Mouse (Mus musculus): Measurements from ENCODE around the gene Crp. TPM values are rescaled to one million over a fixed set of nuclear protein-coding genes. Genes with fewer than 3 reads are reported as not detected.

Gene Crp
- polyA plus RNA-seq, 1 experiment from 2014 or later: not detected

DNA sequence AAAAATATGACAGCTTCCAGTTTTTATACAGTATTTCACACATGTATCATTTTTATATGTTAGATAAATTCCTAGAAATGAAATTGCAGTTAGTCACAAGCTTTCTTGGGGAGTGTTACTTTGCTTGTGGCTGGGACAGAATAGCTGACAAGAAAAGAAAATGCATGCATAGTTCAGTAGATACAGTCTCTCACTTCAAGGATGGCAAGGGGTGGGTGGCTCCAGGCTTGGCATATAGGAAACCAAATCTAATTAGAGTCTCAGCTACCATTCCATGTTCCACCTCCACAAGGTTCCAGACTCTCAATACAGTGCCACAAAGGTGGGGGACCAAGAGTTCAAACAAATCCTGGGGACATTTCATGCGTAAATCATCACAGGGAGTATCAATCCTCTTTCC is 61.7 kb downstream of the Crp start:
- Histone ChIP-seq H3K4me3 (ENCODE audit: low read depth, low read length) (no peak overlapping the region), H3K4me2 (ENCODE audit: low read depth, low read length, severe bottlenecking) (no peak overlapping the region), H3K9ac (ENCODE audit: low read length) (no peak overlapping the region), H3K4me1 (replicated peaks; ENCODE audit: control insufficient read depth, insufficient read depth, low read length) (no peaks in the 10 kb centered on the region), H3K27me3 (ENCODE audit: control insufficient read depth, insufficient read depth, low read length) (no peaks in the 10 kb centered on the region), H3K36me3 (ENCODE audit: control insufficient read depth, insufficient read depth, low read length) (no peaks in the 10 kb centered on the region), H3K27ac (ENCODE audit: low read depth, low read length) (no peak overlapping the region), H3K9me3 (ENCODE audit: control insufficient read depth, low read length) (no peaks in the 10 kb centered on the region)
- 77% methylated on average over 1 of the region's 1 CpGs for WGBS
- DNase-seq (ENCODE audit: low spot score) (no peak), ATAC-seq (replicated peaks; ENCODE audit: low FRiP score) (no peak)

DNA sequence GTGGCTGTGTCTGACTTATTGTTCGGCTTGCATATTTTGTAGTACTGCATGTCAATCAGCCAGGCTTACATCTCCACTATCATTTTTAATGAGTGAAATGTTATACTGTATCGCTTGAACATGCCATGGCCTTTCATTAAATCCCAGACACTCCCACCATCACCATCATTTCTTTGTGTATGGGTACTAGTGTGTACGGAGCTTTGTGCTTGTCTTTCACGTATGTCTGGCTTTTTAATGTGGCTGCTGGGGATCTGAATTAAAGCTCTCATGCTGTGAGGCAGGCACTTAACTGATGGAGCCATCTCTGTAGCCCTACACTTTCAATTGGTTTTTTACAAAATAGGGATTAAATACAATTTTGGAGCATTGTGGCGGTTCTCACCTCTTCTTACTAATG is 81.3 kb downstream of the Crp start:
- DNase-seq (ENCODE audit: low spot score) (no peak), ATAC-seq (replicated peaks; ENCODE audit: low FRiP score) (peak; percentile 19; the same call in 1 of the 2 replicates)
- Histone ChIP-seq H3K36me3 (ENCODE audit: control insufficient read depth, insufficient read depth, low read length) (no peaks in the 10 kb centered on the region), H3K27me3 (ENCODE audit: control insufficient read depth, insufficient read depth, low read length) (no peaks in the 10 kb centered on the region), H3K9ac (ENCODE audit: low read length) (no peak overlapping the region), H3K27ac (ENCODE audit: low read depth, low read length) (no peak overlapping the region), H3K4me2 (ENCODE audit: low read depth, low read length, severe bottlenecking) (no peak overlapping the region), H3K9me3 (ENCODE audit: control insufficient read depth, low read length) (no peaks in the 10 kb centered on the region), H3K4me1 (replicated peaks; ENCODE audit: control insufficient read depth, insufficient read depth, low read length) (no peaks in the 10 kb centered on the region), H3K4me3 (ENCODE audit: low read depth, low read length) (no peak overlapping the region)
- 37% methylated on average over 5 of the region's 5 CpGs for WGBS

DNA sequence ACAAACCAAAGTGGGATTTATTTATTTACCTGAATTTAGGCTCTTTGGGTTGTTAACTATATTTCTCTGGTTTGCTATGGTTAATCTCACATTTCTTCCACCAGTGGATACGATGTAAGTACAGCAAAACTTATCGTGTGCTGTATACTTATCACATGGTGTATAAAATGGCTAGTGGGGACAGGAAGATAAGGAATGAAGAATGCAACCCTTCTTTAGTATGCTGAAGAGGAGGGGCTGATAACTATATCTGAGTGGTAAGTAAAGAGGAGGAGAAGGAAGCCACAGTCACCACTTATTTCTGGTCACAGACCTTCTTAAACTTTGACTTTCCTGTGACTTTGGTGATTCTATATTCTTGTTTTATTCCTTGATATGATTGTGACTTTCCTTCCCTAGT is 87.5 kb downstream of the Crp start:
- Histone ChIP-seq H3K27me3 (ENCODE audit: control insufficient read depth, insufficient read depth, low read length) (no peaks in the 10 kb centered on the region), H3K4me1 (replicated peaks; ENCODE audit: control insufficient read depth, insufficient read depth, low read length) (no peaks in the 10 kb centered on the region), H3K36me3 (ENCODE audit: control insufficient read depth, insufficient read depth, low read length) (no peaks in the 10 kb centered on the region), H3K9ac (ENCODE audit: low read length) (no peak overlapping the region), H3K4me3 (ENCODE audit: low read depth, low read length) (no peak overlapping the region), H3K27ac (ENCODE audit: low read depth, low read length) (no peak overlapping the region), H3K9me3 (ENCODE audit: control insufficient read depth, low read length) (no peaks in the 10 kb centered on the region), H3K4me2 (ENCODE audit: low read depth, low read length, severe bottlenecking) (no peak overlapping the region)
- ATAC-seq (replicated peaks; ENCODE audit: low FRiP score) (no peak), DNase-seq (ENCODE audit: low spot score) (no peak)
- 90% methylated on average over 2 of the region's 2 CpGs for WGBS

DNA sequence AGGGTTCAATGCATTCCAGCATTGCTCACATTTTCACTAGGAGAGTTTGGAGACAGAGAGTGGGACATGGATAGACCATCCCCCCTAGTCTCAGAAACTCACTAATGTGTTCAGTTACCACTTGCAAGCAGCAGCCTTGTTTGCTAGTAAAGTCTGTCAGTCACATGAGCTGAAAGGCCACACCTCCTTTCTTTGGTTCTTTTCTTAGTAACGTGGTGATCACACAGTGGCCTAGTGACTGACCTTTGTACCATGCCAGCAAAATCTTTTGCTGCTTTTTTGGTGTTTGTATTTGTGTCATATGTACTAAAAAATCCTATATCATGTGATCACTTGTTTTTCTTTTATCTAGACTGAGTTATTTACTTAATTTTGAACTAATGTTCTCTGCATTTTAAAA is 88.0 kb downstream of the Crp start:
- Histone ChIP-seq H3K9ac (ENCODE audit: low read length) (no peak overlapping the region), H3K9me3 (ENCODE audit: control insufficient read depth, low read length) (no peaks in the 10 kb centered on the region), H3K36me3 (ENCODE audit: control insufficient read depth, insufficient read depth, low read length) (no peaks in the 10 kb centered on the region), H3K27me3 (ENCODE audit: control insufficient read depth, insufficient read depth, low read length) (no peaks in the 10 kb centered on the region), H3K27ac (ENCODE audit: low read depth, low read length) (no peak overlapping the region), H3K4me1 (replicated peaks; ENCODE audit: control insufficient read depth, insufficient read depth, low read length) (no peaks in the 10 kb centered on the region), H3K4me3 (ENCODE audit: low read depth, low read length) (no peak overlapping the region), H3K4me2 (ENCODE audit: low read depth, low read length, severe bottlenecking) (no peak overlapping the region)
- 4% methylated on average over 1 of the region's 1 CpGs for WGBS
- DNase-seq (ENCODE audit: low spot score) (no peak), ATAC-seq (replicated peaks; ENCODE audit: low FRiP score) (no peak)

DNA sequence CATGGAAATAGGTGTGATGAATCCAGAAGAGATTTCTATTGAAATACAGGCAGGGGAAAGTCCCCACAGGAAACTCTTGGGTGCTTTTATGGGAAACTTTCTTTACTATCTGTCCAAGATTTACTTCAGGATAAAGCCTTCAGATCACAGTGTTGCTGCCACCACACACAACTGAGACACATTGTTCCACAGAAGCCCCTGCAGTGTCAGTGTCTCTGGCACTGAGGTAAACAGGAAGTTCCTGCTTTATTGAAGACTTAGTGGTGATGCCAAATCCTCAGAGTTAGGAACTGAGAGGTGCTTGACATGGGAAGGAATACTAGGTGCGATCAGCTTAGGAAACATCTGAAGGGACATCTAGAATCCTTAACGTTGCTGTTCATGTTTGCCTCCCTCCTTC is 131.1 kb downstream of the Crp start:
- Histone ChIP-seq H3K4me1 (replicated peaks; ENCODE audit: control insufficient read depth, insufficient read depth, low read length) (no peaks in the 10 kb centered on the region), H3K4me3 (ENCODE audit: low read depth, low read length) (no peak overlapping the region), H3K36me3 (ENCODE audit: control insufficient read depth, insufficient read depth, low read length) (no peaks in the 10 kb centered on the region), H3K4me2 (ENCODE audit: low read depth, low read length, severe bottlenecking) (no peak overlapping the region), H3K27me3 (ENCODE audit: control insufficient read depth, insufficient read depth, low read length) (no peaks in the 10 kb centered on the region), H3K9ac (ENCODE audit: low read length) (no peak overlapping the region), H3K27ac (ENCODE audit: low read depth, low read length) (no peak overlapping the region), H3K9me3 (ENCODE audit: control insufficient read depth, low read length) (no peaks in the 10 kb centered on the region)
- WGBS: 87% methylated on average over 2 of the region's 2 CpGs
- ATAC-seq (replicated peaks; ENCODE audit: low FRiP score) (no peak), DNase-seq (ENCODE audit: low spot score) (no peak)

DNA sequence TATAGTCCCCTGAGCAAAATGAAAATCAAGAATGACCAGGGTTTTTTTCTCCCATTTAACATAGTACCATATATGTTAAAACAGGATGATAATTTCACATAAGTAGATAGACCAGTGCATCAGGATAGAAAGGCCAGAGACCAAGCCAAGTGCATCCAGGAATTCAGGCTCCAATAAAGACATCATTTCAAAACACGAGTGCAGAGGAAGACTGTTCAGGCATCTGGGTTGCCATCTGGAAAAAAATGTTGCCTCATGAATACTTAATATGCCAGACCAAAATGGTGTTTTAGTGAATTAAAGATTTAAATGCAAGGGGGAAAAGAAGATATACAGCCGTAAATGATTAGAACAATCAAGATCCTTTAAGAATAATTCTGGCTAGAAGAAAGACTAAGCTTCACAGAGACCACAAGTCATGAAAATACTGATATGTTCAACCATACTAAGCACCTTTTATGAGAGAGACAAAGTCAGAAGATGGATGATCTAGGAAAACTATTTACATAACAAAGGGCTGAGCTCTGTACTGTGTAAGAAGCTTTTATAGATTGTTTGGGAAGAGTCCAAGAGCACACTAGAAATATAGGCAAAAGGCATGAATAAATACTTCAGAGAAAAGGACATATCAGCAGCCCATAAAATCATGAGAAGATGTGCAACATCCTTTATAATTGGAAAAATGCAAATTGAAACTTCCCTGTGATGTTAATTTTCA is 149.3 kb downstream of the Crp start:
- 81% methylated on average over 2 of the region's 2 CpGs for WGBS

DNA sequence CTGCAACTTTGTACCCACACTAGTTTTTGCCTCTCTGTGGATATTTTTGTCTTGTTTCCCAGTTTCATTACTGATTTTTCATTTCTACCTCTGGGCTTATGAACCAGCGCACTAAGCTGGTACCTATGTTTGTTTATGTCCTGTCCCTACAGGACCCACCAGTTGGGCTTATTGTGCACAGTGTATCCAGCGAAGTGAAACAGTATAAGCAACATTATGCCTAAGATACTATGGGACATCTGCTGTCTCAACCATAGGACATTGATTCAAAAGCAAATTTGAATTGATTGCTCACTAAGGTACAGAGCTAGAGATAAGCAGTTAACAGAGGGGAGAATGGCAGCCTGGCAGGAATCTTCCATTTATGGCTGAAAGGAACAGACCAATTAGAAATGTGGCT is 150.3 kb downstream of the Crp start:
- ATAC-seq (replicated peaks; ENCODE audit: low FRiP score) (no peak), DNase-seq (ENCODE audit: low spot score) (no peak)
- WGBS: 88% methylated on average over 2 of the region's 2 CpGs
- Histone ChIP-seq H3K9ac (ENCODE audit: low read length) (no peak overlapping the region), H3K27ac (ENCODE audit: low read depth, low read length) (no peak overlapping the region), H3K4me1 (replicated peaks; ENCODE audit: control insufficient read depth, insufficient read depth, low read length) (no peaks in the 10 kb centered on the region), H3K9me3 (ENCODE audit: control insufficient read depth, low read length) (no peaks in the 10 kb centered on the region), H3K27me3 (ENCODE audit: control insufficient read depth, insufficient read depth, low read length) (no peaks in the 10 kb centered on the region), H3K4me2 (ENCODE audit: low read depth, low read length, severe bottlenecking) (no peak overlapping the region), H3K36me3 (ENCODE audit: control insufficient read depth, insufficient read depth, low read length) (no peaks in the 10 kb centered on the region), H3K4me3 (ENCODE audit: low read depth, low read length) (no peak overlapping the region)

More for the DNA sequence above, 149.3 kb downstream of the Crp start:
- Histone ChIP-seq H3K4me2 (ENCODE audit: low read depth, low read length, severe bottlenecking) (no peak overlapping the region), H3K4me3 (ENCODE audit: low read depth, low read length) (no peak overlapping the region), H3K9ac (ENCODE audit: low read length) (no peak overlapping the region), H3K9me3 (ENCODE audit: control insufficient read depth, low read length) (no peaks in the 10 kb centered on the region), H3K27me3 (ENCODE audit: control insufficient read depth, insufficient read depth, low read length) (no peaks in the 10 kb centered on the region), H3K27ac (ENCODE audit: low read depth, low read length) (no peak overlapping the region), H3K4me1 (replicated peaks; ENCODE audit: control insufficient read depth, insufficient read depth, low read length) (no peaks in the 10 kb centered on the region), H3K36me3 (ENCODE audit: control insufficient read depth, insufficient read depth, low read length) (no peaks in the 10 kb centered on the region)
- ATAC-seq (replicated peaks; ENCODE audit: low FRiP score) (no peak), DNase-seq (ENCODE audit: low spot score) (no peak)

DNA sequence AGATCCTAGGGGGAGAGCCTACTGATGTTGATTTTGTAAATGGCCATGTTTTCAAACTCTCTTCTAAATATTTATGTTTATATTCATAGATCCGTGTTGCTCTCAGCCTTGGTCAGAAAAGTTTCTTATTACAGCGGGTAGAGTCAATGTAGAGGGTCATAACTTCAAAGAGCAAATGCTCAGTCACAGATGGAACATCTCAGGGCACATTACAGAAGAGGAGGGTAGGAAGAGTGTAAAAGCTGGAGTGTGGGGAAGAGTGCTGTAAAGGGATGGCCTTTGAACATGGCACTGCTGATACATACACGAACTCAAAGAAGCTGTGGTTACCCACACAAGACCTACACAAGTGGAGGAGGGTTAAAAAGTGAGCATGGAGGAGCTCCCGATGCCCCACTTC is 177.4 kb downstream of the Crp start:
- ATAC-seq (replicated peaks; ENCODE audit: low FRiP score) (no peak), DNase-seq (ENCODE audit: low spot score) (no peak)
- no peaks in the 10 kb centered on the region for H3K9me3 ChIP-seq (ENCODE audit: control insufficient read depth, low read length)
- no peak overlapping the region for H3K4me3 ChIP-seq (ENCODE audit: low read depth, low read length)
- no peak overlapping the region for H3K27ac ChIP-seq (ENCODE audit: low read depth, low read length)
- H3K9ac ChIP-seq (ENCODE audit: low read length): no peak overlapping the region
- 87% methylated on average over 4 of the region's 4 CpGs for WGBS
- H3K27me3 ChIP-seq (ENCODE audit: control insufficient read depth, insufficient read depth, low read length): no peaks in the 10 kb centered on the region
- H3K4me2 ChIP-seq (ENCODE audit: low read depth, low read length, severe bottlenecking): no peak overlapping the region
- H3K36me3 ChIP-seq (ENCODE audit: control insufficient read depth, insufficient read depth, low read length): no peaks in the 10 kb centered on the region
- no peaks in the 10 kb centered on the region for H3K4me1 ChIP-seq (replicated peaks; ENCODE audit: control insufficient read depth, insufficient read depth, low read length)

DNA sequence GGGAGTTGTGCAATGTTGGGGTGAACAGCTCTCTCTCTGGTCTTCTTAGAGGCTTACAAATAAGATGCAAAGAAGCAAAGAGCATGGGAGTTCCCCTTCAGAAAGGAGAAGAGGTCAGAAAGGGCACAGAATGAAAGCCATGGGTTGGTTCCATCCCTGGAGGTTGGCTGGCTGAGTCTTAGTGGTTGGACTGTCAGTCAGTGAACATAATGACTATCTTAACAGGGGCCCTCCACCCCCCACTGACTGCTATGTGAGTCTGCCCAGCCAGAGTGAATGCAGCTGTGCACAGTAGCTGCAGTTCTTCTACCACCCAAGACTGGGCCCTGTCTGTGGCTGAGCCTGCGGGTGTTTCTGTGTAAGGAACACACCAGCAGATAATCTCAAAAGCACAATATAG is 178.8 kb downstream of the Crp start:
- 71% methylated on average over 1 of the region's 1 CpGs for WGBS
- H3K27me3 ChIP-seq (ENCODE audit: control insufficient read depth, insufficient read depth, low read length): no peaks in the 10 kb centered on the region
- H3K4me1 ChIP-seq (replicated peaks; ENCODE audit: control insufficient read depth, insufficient read depth, low read length): no peaks in the 10 kb centered on the region
- H3K4me2 ChIP-seq (ENCODE audit: low read depth, low read length, severe bottlenecking): no peak overlapping the region
- DNase-seq (ENCODE audit: low spot score): no peak
- H3K4me3 ChIP-seq (ENCODE audit: low read depth, low read length): no peak overlapping the region
- H3K9me3 ChIP-seq (ENCODE audit: control insufficient read depth, low read length): no peaks in the 10 kb centered on the region
- no peak overlapping the region for H3K9ac ChIP-seq (ENCODE audit: low read length)
- no peaks in the 10 kb centered on the region for H3K36me3 ChIP-seq (ENCODE audit: control insufficient read depth, insufficient read depth, low read length)
- ATAC-seq (replicated peaks; ENCODE audit: low FRiP score): no peak
- no peak overlapping the region for H3K27ac ChIP-seq (ENCODE audit: low read depth, low read length)
